Comparison of ENCODE assay signal across 10 mouse cellular contexts in the genomic region with DNA sequence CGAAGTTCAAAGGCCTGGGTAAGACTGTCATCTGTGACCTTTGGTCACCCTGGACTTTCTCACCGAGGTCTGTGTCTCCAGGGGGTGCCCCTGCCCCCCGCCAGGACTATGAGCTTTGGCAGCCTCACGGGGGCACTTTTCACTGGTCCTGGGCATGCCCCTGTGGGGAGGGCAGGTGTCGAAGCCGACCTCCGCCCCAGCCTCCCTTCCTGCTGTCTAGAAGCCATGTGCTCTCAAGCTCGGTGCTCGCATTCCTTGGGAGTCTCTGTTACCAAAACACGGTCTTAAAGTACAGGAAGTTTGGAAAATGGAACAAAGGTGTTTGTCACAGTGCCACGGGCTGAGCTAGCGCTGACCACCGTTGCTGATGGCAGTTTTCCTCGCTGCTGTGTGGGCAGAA. TPM values are rescaled to one million over a fixed set of nuclear protein-coding genes. Genes with fewer than 3 reads are reported as not detected.
DNase-seq lines count a peak whose midpoint lies in the region; ATAC-seq and TF ChIP-seq lines count a peak whose summit lies in the region.
"Had no signal": no experiment of that assay in that cellular context is flagged by ENCODE, and none has a peak within 500 bp of the region (broad histone marks: within the 10 kb centered on the region; RNA-seq: fewer than 3 reads in every experiment).

No protein-coding gene starts in this region.

- no peak for TF ChIP-seq POLR2A in small intestine, adult 2 months (IDR thresholded peaks at IDR 0.05; ENCODE audit: low read depth, low read length)

- WGBS in forebrain, embryonic 15.5 days = 48% methylated on average over 14 of the region's 14 CpGs
- 14% methylated on average over 14 of the region's 14 CpGs for WGBS in small intestine, adult 2 months

- ATAC-seq in forebrain, embryonic 15.5 days (replicated peaks) = no peak

- H3K9me3 ChIP-seq in forebrain, embryonic 15.5 days = no peaks in the 10 kb centered on the region
- H3K9me3 ChIP-seq: heart, embryonic 13.5 days; neural tube, embryonic 12.5 days had no signal

- H3K4me1 ChIP-seq in forebrain, embryonic 15.5 days = peaks cover 43% of the 10 kb centered on the region
- H3K4me1 ChIP-seq in small intestine, adult 2 months (ENCODE audit: control insufficient read depth, insufficient read depth, insufficient read length, low read length) = peaks cover 40% of the 10 kb centered on the region

- peak; percentile 40 to 63 for DNase-seq in lung, adult 18-20 months
- no peak for DNase-seq in lung, postnatal 4 days
- peak; percentile 90 for DNase-seq in kidney, postnatal 14 days
- no peak for DNase-seq in frontal cortex, postnatal 10 days (ENCODE audit: low spot score in 2 of 2)
- DNase-seq in spleen, adult 12 weeks (ENCODE audit: low spot score) = no peak
- no peak for DNase-seq in frontal cortex, postnatal 36 days (ENCODE audit: low spot score in 2 of 2)

- no peak overlapping the region for H3K4me2 ChIP-seq in forebrain, embryonic 15.5 days (replicated peaks)
- H3K4me2 ChIP-seq: heart, embryonic 13.5 days had no signal

- H3K27ac ChIP-seq in forebrain, embryonic 15.5 days (replicated peaks) = peak overlapping the region; percentile 100
- H3K27ac ChIP-seq in small intestine, adult 2 months (ENCODE audit: insufficient read depth, low read depth, low read length) = peak overlapping the region; percentile 100
- H3K27ac ChIP-seq: neural tube, embryonic 12.5 days had no signal

- H3K36me3 ChIP-seq in forebrain, embryonic 15.5 days = no peaks in the 10 kb centered on the region
- no peaks in the 10 kb centered on the region for H3K36me3 ChIP-seq in small intestine, adult 2 months (ENCODE audit: control insufficient read depth, insufficient read depth, low read length)
- H3K36me3 ChIP-seq: heart, embryonic 13.5 days; neural tube, embryonic 12.5 days had no signal

- H3K9ac ChIP-seq in forebrain, embryonic 15.5 days (replicated peaks) = no peak overlapping the region
- H3K9ac ChIP-seq: neural tube, embryonic 12.5 days had no signal

- no peak for TF ChIP-seq CTCF in small intestine, adult 2 months (IDR thresholded peaks at IDR 0.05; ENCODE audit: extremely low read depth, insufficient read length, insufficient replicate concordance, low read depth, low read length)

- H3K27me3 ChIP-seq in forebrain, embryonic 15.5 days = no peaks in the 10 kb centered on the region
- no peaks in the 10 kb centered on the region for H3K27me3 ChIP-seq in small intestine, adult 2 months (ENCODE audit: control insufficient read depth, insufficient read depth, low read length)
- H3K27me3 ChIP-seq: heart, embryonic 13.5 days; neural tube, embryonic 12.5 days had no signal

- H3K4me3 ChIP-seq in forebrain, embryonic 15.5 days = no peak overlapping the region
- H3K4me3 ChIP-seq in small intestine, adult 2 months (ENCODE audit: low read depth, low read length) = peak overlapping the region; percentile 39
- H3K4me3 ChIP-seq: heart, embryonic 13.5 days; neural tube, embryonic 12.5 days had no signal

RNA-seq across cellular contexts. Expression of gene Tob1, which starts 52.7 kb away (rescaled TPM):
- polyA plus RNA-seq in forebrain, embryonic 15.5 days (2015; fragmentation: Nextera tagmentation; extraction: Ambion mirVana) = 45.8 and 46.5 TPM in 2 replicates
- 80.2 and 180 TPM in 2 replicates for polyA plus RNA-seq in small intestine, adult 2 months (2012; rRNA removed)

Comparison
In these comparisons a context has a peak if more than half of its experiments do, and no peak if none do; other contexts are left out.
1. DNase-seq: peak in lung, adult 18-20 months (2 of 2) and kidney, postnatal 14 days (single experiment); none in lung, postnatal 4 days (0 of 2), frontal cortex, postnatal 10 days (0 of 2), spleen, adult 12 weeks (single experiment) and frontal cortex, postnatal 36 days (0 of 2).